Mouse (Mus musculus) megakaryocyte-erythroid progenitor cell, adult 5-6 weeks (primary cell): ENCODE measurements around the gene Mfsd13b. TPM values are rescaled to one million over a fixed set of nuclear protein-coding genes. Genes with fewer than 3 reads are reported as not detected.
"Not testable (repeated sequence)": the region's sequence is repeated elsewhere in the genome, so short reads cannot be mapped to it uniquely, and the experiment has no call there.

Source experiments
- ATAC-seq: replicated peaks from 2 replicates; pipeline ENCODE4 v1.8.0; 2016; ENCODE audit warnings: mild to moderate bottlenecking, inconsistent platforms; ENCODE audit not compliant: severe bottlenecking, poor library complexity, low FRiP score, low TSS enrichment
- total RNA-seq, 2 experiments: library from RNA; stranded (forward) in 1 of 2; stranded (reverse) in 1 of 2; fragments of 200-1000, 215-1000 nt in 1 of 2; fragments of >200 nt in 1 of 2; fragmentation: Nextera tagmentation in 1 of 2; gene quantifications; 2 replicates each; pipeline ENCODE4 v1.2.3; 2014 to 2017

The Mfsd13b gene
- total RNA-seq, 2 experiments from 2014 or later, result 0.33 TPM; not detected in 1

DNA sequence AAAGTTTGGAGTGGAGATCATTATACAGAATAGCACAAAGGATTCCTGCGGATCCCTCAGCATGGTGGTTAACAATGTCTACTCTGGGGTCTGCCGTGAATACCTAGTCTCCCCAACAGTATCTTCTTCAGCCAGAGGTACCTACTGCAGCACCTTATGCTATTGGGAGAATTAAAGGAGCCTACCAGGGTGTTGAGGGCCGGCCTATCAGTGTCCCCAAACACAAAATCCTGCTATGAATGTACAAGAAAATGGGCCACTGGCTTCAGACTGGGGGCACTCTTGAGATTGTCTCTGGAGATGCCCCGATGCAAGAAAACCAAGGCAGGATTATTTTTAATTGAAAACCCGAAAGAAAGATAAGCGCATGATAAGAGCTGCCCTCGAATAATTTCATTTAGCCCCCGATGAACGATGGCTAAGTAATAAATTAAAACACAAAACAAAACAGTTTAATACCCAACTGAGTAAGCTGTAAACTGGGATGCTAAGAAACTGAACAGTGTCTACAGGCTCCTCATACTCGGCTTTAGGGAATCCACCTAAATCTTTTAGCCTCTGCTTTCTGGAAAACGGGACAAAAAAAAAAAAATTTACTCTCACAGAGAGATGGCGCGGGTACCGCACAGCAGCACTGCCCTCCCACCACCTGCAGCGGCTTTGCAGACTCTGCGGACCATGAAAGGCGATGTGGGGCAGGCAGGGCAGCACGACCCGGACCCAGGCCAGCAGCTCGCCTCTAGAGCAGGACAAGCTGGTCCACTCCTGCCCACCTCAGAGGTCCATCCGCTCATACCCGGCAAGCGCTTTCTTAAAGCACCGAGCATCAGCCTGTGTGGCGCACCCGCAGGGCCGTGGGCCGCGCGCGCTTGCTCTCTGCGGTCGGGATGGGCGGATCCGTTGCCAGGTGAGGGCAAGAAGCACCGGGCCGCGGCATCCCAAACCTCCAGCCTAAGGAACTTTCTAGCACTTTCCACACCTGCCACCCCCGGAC, 1.1 kb upstream of the Mfsd13b start:
- ATAC-seq, result 0 out of 2 replicates have a peak, but pooled peaks have one; percentile 15

DNA sequence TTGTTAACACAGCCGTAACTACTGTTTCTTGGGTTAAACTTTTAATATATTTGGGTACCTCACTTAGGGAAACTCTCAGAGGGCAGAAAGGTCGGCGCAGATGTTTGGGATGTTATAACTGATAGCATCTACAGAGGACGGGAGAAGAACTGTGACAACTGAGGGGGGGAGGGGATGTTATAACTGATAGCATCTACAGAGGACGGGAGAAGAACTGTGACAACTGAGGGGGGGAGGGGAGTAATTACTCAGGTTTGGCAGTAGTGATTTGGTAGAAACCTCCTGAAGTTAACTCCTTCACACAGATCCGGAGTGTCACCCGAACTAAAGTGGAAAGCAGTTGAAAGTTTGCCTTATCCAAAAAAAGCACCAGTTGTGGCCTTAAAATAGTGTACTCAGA, 659 bp downstream of the Mfsd13b start:
- no peak for ATAC-seq

DNA sequence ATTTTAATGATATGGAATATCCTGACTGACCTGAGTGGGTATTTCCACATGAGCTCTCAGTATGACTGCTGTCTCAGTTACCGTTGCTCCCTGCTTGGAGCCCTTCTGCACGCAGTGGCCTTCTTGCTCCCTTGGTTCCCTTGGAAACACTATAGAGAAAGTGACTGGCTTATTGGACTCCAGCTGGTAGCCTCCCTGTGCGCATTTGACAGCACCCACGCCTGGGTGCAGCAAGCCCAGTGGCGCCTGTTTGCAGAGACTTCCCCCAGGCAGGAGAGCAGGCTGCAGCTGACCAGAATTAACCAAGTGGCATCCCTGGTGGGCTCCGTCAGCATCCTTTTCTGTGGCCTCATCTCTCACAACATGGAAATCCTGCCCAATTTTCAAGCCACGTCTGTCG, 8.9 kb downstream of the Mfsd13b start:
- ATAC-seq, result no peak

DNA sequence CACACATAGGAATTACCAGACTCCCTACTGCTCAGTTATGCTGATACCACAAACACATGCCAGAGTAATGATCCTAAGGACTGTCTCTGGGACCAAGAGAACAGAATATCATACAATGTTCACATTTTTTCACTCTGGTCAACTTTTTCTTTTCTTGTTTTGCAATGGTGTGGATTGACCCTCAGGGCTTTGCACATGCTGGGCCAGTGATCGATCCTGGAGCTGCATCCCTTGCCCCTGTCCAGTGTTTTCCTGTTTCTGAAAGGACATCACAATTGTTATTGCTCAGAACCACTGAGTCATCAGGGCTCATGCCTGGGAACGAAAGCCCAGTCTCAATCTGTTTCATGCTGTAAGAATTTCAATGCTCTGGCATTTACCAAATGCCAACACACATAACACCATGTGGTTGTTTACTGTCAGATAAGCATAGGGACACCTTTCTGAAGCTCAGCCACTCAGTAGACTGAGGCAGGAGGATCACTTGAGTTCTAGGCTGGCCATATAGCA, 16.8 kb downstream of the Mfsd13b start:
- ATAC-seq, result no peak

DNA sequence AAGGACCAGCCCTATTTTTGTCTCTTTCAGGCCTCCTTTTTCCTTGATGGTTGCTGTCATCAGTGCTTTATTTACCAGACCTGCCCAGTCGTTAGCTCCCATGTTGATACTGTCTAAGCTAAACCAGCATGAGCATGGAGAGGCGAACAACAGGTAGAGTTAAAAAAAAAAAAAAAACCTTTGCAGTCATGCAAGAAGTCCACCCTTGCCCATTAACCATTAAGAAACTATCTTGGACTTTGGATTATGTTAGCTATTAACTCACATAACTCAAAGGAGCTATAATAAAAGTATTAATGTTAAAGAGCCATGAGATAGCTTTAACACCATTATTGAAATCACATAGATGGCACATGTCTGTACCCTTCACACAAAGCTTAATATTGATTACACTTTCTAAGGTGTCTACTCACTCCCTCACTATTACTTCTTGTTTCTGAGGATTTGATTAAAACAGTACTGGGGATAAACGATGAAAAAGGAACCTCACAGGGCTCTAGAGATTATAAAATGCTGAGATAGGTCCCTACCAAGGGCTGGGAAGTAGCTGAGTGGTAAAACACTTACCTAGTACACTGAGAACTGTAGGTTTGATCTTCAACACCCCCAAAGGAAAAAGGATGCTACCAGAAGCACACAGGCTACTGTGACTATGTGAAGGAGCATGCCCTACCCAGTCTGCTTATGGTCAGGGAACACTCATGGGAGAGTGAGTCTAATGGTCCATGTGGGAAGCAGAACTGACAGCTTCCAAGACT, 17.9 kb downstream of the Mfsd13b start:
- ATAC-seq, result no peak

DNA sequence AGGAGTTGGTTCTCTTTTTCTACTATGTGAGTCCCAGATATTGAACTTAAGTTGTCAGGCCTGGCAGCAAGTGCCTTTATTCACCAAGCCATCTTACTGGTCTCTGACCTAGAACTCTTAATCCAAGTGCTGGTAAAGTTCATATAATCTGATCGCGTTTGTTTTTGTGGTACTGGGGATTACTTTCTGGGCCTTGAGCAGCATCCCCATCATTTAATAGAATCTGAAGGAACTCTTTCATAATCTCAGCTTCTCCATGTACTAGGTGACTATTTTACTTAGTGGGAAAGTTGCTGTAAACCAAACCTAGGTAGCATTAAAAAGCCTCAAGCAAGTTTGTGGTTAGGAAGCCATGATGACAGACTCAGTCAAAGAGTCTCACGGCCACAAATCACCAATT, 19.6 kb downstream of the Mfsd13b start:
- ATAC-seq, result no peak

DNA sequence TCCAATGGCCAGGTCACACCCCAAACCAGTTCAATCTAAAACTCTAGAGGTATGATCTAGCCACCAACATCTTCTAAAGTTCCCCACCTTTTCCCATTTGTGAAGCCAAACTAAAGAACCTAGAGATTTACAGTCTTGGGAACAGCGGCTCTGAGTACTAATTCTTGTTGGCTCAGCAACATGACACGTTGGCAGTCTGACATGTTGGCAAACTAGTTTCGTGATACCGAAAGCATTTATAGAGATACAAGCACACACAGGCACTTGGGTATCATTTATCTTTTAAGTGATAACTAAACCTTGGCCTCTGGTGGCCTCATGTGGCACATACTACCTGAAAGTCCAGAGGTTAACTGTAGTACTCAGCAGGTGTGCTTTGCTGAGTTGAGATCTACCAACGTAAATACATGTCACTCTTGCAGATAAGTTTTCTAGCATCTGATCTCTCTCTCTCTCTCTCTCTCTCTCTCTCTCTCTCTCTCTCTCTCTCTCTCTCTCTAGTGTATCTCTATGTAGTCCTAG, 20.2 kb downstream of the Mfsd13b start:
- no peak for ATAC-seq

DNA sequence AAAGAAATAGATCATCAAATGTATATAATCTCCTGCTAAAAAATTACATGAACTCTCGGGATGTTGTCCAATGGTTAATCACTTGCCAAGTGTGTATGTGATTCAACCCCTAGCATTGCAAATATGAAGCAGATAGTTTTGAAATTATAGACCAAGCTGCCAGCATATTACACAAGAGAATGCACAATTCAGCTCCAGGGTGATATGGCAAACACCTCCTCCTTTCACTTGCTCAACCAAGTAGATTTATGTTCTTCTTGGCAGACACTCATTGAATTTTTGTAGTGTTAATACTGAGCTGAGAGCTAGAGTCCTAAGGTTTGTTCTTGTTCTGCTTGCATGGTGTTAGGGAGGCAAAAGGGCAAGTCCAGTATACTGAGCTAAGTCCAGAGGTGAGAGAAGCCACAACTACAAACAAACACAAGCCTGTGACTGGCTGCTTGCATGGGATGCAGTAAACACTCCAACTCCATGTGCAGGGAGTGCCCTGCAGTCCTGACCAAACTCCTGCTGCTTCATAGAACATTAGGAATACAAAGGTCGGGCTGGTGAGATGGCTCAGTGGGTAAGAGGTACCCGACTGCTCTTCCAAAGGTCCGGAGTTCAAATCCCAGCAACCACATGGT, 21.6 kb downstream of the Mfsd13b start:
- no peak for ATAC-seq

DNA sequence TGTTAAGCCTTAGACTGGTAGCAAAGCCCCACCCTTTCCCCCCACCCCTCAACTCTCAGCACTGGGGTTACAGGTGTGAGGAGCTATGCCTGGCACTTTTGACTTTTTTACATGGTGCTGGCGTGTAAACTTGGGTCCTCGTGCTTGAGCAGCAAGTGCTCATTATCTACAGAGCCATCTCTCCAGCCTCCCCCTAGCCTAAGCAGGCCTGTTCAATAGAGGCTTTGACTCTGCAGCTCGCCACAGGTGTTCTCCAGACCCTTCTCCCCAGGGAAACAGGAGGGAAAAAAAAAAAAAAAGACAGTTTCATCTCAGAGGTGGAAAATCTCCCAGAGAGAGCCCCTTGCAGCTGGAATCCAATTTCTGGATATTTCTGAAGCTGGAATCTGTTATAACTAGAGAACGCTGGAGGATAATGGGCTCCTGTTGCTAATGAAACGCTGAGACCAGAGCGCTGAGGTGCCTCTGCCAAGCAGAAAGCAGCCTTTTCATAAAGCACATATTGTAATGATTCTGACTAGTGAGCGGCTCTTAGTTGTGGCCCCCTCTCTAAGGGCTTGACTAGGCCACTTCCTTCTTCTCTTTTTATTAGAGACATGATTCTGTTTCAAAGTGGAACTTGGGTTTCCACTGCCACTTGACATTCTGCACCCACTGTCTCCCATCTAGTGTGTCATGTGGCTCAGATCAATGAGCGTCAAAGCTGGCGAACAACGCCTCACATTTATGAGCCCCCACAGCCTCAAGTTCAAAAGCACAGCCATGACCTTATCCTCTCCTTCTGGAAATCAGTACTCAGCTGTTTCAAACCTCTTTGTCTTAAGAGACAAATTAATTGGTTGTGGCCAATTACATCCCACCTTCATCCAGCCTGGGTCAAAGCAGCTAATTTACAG, 29.7 kb downstream of the Mfsd13b start:
- no peak for ATAC-seq

DNA sequence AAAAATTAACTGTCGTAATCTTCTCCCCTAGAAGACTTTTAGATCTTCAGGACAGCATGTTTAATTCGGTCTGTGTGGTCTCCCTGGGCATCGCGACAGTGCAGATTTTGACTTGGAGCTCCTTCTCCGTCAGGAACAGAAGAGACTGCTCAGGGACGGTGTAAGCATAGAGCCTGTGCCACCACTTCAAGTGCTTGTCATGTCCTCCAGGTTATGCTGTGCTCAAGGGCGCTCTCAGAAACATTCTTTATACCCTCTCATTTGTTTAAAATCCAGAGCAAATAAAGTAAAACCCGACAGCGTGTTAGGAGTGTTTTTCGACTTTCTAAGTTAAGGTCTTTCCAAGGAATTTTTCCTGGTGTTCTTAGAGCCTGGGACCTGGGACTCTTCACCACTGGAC, 32.2 kb downstream of the Mfsd13b start:
- ATAC-seq, result no peak

DNA sequence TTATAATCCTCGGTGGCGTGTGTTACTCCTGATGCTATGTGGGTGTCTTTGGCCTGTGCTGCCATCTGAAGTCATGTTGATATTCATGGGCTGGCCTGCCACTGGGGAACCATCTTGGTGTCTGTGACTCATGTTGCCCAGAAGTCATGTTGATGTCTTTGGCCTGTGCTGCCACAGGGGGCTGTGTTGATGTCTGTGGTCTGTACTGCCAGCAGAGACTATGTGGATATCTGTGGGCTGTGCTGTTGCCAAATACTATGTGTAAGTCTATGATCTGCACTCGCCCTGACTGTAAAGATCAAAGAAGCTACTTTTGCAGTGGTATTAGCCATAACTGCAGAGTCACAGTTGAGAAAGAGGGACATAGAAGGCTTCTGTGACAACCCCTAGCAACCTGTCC, 36.5 kb downstream of the Mfsd13b start:
- ATAC-seq, result peak; percentile 55; the same call in 1 of the 2 replicates

DNA sequence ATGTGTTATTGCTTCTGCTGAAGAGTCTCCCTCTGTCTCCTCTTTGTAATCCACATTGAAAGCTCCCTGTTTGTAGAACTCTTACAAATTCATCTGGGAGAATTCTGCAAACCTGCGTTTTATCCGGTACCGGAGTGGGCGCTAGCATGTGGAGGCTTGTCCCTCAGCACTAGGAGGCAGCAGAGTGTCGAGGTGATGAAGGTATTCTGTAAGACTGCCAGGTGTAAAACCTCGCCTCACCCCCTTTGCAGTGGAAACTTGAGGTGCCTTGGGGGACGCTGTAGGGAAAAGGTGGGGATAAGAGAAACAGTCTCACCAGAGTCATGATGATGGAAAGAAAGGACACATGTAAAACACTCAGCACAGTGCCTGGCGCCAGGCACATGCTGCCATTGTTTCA, 38.0 kb downstream of the Mfsd13b start:
- ATAC-seq, result peak; percentile 57; the same call in 1 of the 2 replicates

DNA sequence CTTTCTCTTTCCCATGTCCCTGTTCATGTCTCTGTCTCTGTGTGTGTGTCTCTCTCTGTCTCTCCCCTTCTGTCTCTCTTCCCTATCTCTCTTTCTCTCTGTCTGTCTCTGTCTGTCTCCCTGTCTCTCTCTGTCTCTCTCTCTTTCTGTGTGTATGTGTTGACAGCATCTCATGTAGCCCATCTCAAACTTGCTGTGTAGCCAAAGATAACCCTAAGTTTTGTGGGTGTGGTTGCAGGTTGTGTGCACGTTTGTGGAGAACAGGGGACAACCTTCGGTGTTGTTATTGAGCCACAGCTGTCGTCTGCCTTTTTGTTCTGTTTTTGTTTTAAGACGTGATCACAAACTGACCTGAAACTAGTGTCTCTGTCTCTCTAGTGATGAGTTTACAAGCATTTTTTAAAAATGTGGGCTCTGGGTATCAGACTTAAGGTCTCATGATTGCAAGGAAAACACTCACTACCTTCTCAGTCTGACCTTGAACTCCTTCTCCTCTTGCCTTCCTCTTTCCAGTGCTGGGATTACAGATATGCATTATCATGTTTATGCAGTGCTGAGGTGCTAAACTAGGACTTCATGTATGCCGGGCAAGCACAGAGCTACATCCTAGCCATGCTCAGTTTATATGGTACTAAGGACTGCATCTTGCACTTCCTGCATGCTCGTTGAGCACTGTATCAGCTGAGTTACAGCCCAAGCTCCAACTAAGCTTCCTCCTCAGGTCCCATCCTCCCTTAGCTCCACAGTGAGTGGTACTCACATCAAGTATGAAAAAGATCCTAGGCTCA, 43.1 kb downstream of the Mfsd13b start:
- ATAC-seq, result peak; percentile 59; the same call in 1 of the 2 replicates

DNA sequence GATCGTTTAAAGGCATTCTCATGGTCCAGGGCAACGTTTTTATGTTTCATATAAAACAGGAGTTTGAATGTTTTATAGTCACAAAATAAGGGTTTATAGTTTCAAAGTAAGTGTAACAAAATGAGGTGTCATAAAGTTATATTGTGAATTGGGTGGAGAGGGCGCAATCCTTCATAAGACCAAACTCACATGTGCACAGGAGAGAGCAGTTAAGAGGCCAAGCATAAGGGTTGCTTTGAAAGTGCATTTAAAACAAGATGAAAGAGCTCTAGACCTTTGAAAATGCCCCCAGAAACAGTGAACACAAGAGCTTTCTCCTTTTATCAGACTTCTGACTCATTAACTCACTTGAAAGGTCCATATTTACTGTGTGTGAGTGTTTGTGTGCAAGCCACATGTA, 44.0 kb downstream of the Mfsd13b start:
- ATAC-seq, result no peak

DNA sequence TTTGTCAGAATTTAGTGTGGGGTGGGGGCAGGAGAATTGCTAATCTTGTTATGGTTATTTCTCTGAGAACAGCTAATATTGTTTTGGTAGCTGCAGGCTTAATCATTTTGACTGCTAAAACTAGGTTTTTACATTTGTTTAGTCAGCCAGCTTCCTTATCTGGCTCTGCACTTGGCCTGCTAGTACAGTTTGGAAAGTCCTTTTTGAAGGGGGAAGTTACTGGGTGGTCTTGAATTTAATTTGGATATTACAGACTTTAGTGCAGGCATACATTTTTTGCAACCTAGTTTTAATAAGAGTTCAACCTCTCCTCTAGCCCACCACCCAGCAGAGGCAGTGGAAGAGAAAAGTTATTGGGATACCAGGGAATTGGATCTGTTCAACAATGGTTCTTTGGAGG, 47.6 kb downstream of the Mfsd13b start:
- ATAC-seq, result not testable (repeated sequence)

DNA sequence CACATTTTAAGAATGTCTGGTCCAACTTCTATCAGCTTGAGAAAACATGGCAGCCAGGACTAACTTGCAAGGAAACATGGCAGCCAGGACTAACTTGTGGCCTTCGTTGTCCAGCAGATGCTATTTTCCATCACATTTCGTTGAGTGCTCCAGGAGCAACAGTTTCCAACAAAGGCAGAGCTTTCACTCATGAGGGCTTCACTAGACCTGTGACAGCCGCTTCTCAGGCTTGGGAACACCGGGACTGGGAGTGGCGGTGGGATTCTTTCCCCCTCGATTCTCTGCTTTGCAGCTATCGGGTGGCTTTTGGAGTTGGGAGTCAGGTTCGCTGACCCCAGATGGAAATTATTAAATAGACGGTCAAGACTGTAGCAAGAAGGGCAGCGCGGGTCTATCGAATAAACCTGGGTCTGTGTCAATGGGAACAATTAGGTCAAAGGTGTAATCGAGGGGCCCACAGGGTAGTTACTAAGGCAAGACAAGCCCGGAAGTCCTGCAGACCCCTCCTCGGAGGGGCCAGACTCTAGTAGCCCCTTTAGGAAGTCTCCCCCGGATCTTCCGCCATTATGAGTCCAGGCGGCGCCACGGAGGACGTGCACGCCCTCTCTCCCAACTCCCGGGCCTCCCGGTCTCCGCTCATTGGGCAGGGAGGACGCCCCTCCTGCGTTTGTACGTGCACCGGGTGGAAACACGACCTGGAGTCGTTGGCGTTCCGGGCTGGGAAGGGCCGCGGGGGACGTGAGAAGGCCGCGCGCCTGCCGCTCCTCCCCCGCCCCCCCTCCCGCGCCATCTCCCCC, 51.7 kb downstream of the Mfsd13b start, which contains the start of gene Mettl9:
Gene Mettl9 (plus strand): TSS at position 590 of the 797 bp plus-strand sequence.
- peak; percentile 98 for ATAC-seq

DNA sequence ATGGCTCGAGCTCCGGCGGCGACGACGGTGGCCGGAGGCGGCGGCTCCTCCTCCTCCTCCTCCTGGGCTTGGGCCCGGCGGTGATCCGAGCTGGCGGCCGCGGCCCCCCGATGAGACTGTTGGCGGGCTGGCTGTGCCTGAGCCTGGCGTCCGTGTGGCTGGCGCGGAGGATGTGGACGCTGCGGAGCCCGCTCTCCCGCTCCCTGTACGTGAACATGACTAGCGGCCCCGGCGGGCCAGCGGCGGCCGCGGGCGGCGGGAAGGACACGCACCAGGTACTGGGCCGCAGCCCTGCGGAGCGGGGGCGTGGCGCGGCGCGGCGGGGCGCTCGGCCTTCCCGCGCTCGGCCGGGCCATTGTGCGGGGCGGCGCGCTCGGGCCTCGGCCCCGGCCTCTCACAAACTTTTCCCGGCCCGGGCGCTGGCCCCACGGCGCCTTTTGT, 52.4 kb downstream of the Mfsd13b start:
- peak; percentile 19 for ATAC-seq
